Mouse (Mus musculus) CH12F3 (cell line): Measurements from ENCODE around the gene C130079G13Rik.
"Not testable (repeated sequence)": the region's sequence is repeated elsewhere in the genome, so short reads cannot be mapped to it uniquely, and the experiment has no call there.

Experiments
- in situ Hi-C: fragments of 300-500 bp; cut with MboI; formaldehyde crosslinking; loops from 2 replicates; pipeline ENCODE4 v1.14.3; 2020; ENCODE audit warnings: low sequenced_read_pairs

Gene C130079G13Rik

GRCm38 (mm10) chr3:59924914-59925313, at the start of gene C130079G13Rik:
Gene C130079G13Rik (plus strand): TSS chr3:59925214.
- in situ Hi-C loops: no loop called here

DNA sequence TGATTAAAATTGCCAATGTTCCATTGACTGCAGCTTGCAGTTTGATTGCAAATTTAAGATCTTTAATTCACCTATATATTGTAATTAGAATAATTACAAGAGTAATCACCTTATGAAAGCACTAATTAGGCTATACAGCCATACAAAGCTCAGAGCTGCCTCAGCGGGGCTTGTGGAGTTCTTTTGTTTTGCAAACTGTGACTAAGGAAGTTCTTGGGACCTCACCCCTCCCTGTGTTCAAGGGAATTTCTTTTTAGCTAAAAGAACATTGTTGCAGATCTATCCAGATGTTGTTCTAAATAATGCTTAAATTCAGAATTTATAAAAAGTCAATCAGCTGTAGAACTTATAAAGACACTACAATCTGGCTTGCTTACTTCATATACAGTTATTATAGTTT, 47.4 kb upstream of the C130079G13Rik start:
- in situ Hi-C loops: not testable (repeated sequence)

DNA sequence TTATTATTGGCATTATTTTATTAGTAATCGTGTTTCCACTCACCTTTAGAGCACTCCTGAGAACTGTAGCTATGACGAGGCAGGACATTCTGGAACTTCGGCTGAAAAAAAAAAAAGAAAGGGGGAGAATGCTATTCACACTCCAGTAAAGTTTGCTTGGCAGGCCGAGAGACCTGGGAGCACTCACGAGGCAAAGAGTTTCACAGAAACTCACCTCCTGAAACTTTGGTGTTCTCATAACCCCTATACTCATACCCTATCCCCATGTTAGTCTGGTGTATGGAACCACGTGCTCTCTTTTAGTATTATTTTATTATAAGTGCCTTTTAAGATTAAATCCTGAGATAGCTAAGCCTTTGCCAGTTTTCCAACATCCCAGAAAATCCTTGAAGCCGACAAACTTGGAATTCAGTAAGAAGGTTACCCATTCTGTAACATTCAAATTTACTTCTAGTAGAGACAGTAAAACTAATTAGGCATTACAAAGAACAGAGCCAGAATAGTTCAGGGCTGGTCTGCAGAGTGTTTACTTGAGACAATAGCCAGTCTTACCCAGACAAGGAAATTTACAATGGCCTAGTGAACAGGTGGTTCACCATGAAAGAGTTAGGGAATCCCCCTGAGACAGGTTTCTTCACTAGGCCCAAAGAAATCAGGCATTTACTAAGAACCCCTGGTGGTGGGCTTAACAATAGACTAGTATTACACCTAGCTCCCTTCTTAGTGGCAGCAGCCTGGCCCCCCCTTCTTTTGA, 45.0 kb upstream of the C130079G13Rik start:
- in situ Hi-C loops: not testable (repeated sequence)

DNA sequence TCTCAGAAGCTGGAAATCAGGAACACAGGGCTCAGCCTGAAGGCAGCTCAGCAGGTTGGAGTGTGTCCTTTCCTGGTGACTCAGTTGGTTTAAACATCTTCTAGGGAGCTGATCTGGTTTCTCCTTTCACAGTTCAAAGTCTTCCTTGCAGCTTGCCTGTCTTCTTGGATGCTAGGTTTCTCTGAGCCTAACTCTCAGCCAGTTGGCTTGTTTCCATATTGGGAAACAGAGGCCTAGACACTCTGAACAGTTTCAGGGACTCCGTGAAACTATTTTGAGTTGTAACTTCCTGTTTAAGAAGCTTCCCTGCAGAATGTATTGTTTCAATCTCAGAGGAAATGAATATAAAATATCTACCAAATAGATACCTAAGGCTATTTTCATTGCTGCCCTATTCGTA, 31.7 kb upstream of the C130079G13Rik start:
- in situ Hi-C loops: no loop called here

- in situ Hi-C loops: no loop called here
Measured at GRCm38 (mm10) chr3:59934621-59935020, 9.6 kb downstream of the C130079G13Rik start.

GRCm38 (mm10) chr3:59947294-59947950, 22.4 kb downstream of the C130079G13Rik start:
- in situ Hi-C loops: no loop called here

- in situ Hi-C loops: no loop called here
Measured at GRCm38 (mm10) chr3:59970891-59971290, 45.9 kb downstream of the C130079G13Rik start.

GRCm38 (mm10) chr3:59974591-59974990, 49.6 kb downstream of the C130079G13Rik start:
- in situ Hi-C loops: no loop called here
